Mouse (Mus musculus) kidney, adult 10 weeks (tissue): ENCODE data around the gene Msx3. TPM values are rescaled to one million over a fixed set of nuclear protein-coding genes. Genes with fewer than 3 reads are reported as not detected.

Experiments used
- polyA plus RNA-seq: library from polyadenylated mRNA; stranded (reverse); fragments of 350-450 nt; fragmentation: Illumina TruSeq; extraction: RNeasy Lipid Tissue Mini Kit (QIAGEN cat#74804); gene quantifications from one replicate; pipeline ENCODE4 v1.2.3, GENCODE M21; 2014; ENCODE audit warnings: low read depth, low replicate concordance

Gene Msx3
- polyA plus RNA-seq = not detected

DNA sequence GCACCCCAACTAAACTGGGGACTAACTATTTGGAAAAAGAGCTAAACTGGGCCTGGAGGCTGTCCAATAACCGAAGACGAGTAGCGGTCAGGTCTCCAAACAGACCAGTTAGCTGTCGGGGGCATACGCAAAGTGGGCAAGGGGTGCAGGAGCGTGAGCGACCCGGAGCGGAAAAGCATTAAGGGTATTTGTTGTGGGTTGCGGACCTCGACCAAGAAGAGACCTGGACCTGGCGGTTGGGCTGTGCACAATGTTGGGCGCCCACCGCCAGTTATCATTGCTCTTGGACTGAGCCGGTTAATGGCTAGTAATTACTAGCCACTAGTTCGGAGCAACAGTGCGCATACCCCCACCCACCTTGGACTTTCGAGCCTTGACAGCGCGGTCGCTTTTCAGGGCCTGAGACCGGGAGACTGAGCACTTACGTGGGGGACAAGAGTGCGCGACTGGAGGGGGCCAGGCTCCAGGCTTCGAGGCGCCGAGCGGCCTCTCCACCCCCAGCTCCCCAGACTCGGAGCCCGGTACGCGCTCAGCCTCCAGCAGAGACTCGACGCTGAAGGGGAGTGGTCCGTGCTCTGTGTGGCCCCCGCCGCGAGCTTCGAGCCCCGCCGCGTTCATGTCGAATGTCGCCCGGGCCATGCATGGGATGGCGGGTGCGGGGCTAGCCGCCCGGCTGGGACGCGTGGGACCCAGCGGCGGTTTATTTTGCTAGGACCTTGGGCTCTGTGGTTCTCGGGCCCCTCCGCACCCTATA lies at the start of gene Msx3:
Gene Msx3, minus strand, starts transcription at position 729 of the 754 bp plus-strand sequence.

GRCm38 (mm10) chr7:140092924-140093528 lies 44.1 kb upstream of the Msx3 start, which contains the start of gene Prap1:
TSS of gene Prap1 (plus strand) at chr7:140093395.

DNA sequence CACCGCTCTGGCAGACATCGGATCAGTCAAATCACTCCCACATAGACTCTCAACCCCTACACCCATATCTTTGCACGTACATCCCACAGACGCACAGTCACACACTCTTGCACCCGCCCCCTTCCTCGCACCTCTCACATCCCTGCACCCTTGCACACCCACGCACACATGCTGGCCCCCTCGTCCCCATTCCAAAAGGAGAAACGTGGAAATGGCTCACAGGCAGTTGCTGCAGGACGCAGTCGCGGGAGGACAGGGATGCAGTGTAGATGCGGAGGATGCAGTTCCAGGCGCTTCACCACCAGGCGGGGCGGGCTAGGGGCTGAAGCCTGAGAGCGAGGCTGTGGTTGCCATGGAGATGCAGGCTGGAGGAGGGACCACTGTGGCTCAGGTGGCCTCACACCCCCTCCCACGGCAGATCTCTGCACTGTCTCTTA lies 33.4 kb upstream of the Msx3 start, which contains the start of gene Caly:
Gene Caly, minus strand, starts transcription at position 307 of the 437 bp plus-strand sequence.

GRCm38 (mm10) chr7:140036281-140037170 lies 12.4 kb downstream of the Msx3 start, which contains the start of the genes Zfp511 and Tubgcp2:
TSS of gene Zfp511 (plus strand) at chr7:140036391.
TSS of gene Tubgcp2 (minus strand) at chr7:140036669.

Other genes with a start within 250 kb of the Msx3 start
- not detected for gene Adgra1, start 214.9 kb downstream of the Msx3 start, polyA plus RNA-seq
- gene Kndc1, start 154.4 kb downstream of the Msx3 start, polyA plus RNA-seq = not detected
- not detected for gene Utf1, start 105.3 kb downstream of the Msx3 start, polyA plus RNA-seq
- gene 6430531B16Rik, start 70.3 kb downstream of the Msx3 start, polyA plus RNA-seq = not detected
- gene Adam8, start 56.5 kb downstream of the Msx3 start, polyA plus RNA-seq = not detected
- gene Zfp511, start 12.7 kb downstream of the Msx3 start, polyA plus RNA-seq = 6.5 TPM
- 11.9 TPM for gene Tubgcp2, start 12.4 kb downstream of the Msx3 start, polyA plus RNA-seq
- gene Caly, start 33.5 kb upstream of the Msx3 start, polyA plus RNA-seq = not detected
- gene Prap1, start 44.3 kb upstream of the Msx3 start, polyA plus RNA-seq = not detected
- gene Fuom, start 53.4 kb upstream of the Msx3 start, polyA plus RNA-seq = 53.2 TPM
- gene Paox, start 66.7 kb upstream of the Msx3 start, polyA plus RNA-seq = 2.5 TPM
- 157 TPM for gene Echs1, start 67.4 kb upstream of the Msx3 start, polyA plus RNA-seq
- 7.6 TPM for gene Mtg1, start 88.5 kb upstream of the Msx3 start, polyA plus RNA-seq
- gene Sprn, start 105.8 kb upstream of the Msx3 start, polyA plus RNA-seq = not detected
- not detected for gene Olfr522, start 115.7 kb upstream of the Msx3 start, polyA plus RNA-seq
- gene Olfr523, start 124.1 kb upstream of the Msx3 start, polyA plus RNA-seq = not detected
- gene Olfr524, start 156.9 kb upstream of the Msx3 start, polyA plus RNA-seq = not detected
- gene Cd163l1, start 169.2 kb upstream of the Msx3 start, polyA plus RNA-seq = not detected
- gene 5830411N06Rik, start 198.2 kb upstream of the Msx3 start, polyA plus RNA-seq = not detected